Mouse (Mus musculus) hindbrain, postnatal 0 days (tissue): Measurements from ENCODE around the gene Pip. TPM values are rescaled to one million over a fixed set of nuclear protein-coding genes. Genes with fewer than 3 reads are reported as not detected.

ENCODE experiments used
- ATAC-seq: fragments of 200-750 bp; cut with Nextera tagmentation; 2 replicates; pipeline ENCODE4 v1.8.0; 2017; ENCODE audit warnings: mild to moderate bottlenecking, moderate TSS enrichment, moderate library complexity
- DNase-seq: peaks from one replicate; pipeline ENCODE4 v3.0.0-alpha.2; 2015; ENCODE audit warnings: low spot score
- H3K27ac ChIP-seq: fragments of 300-500 bp; sonication (generic); 2 replicates; pipeline ENCODE4 v1.5.1; 2014; ENCODE audit warnings: mild to moderate bottlenecking
- H3K27me3 ChIP-seq: fragments of 300-500 bp; sonication (generic); 2 replicates; pipeline ENCODE4 v1.6.1; 2014; ENCODE audit warnings: low read length, mixed read lengths; ENCODE audit not compliant: insufficient read depth
- H3K36me3 ChIP-seq: fragments of 300-500 bp; sonication (generic); 2 replicates; pipeline ENCODE4 v1.6.1; 2014; ENCODE audit warnings: low read length, mixed read lengths; ENCODE audit not compliant: insufficient read depth
- H3K4me1 ChIP-seq: fragments of 300-500 bp; sonication (generic); 2 replicates; pipeline ENCODE4 v1.6.1; 2014; ENCODE audit warnings: antibody characterized with exemption, low read length, mixed read lengths; ENCODE audit not compliant: insufficient read depth
- H3K4me2 ChIP-seq: fragments of 300-500 bp; sonication (generic); 2 replicates; pipeline ENCODE4 v1.6.1; 2014; ENCODE audit warnings: low read depth, mild to moderate bottlenecking, low read length, moderate library complexity, mixed read lengths
- H3K4me3 ChIP-seq: fragments of 300-500 bp; sonication (generic); 2 replicates; pipeline ENCODE4 v1.5.1; 2014; ENCODE audit warnings: low read length
- H3K9ac ChIP-seq: fragments of 300-500 bp; sonication (generic); replicated peaks from 2 replicates; pipeline ENCODE4 v1.6.1; 2014; ENCODE audit warnings: mild to moderate bottlenecking, low read length, moderate library complexity, mixed read lengths
- H3K9me3 ChIP-seq: fragments of 300-500 bp; sonication (generic); 2 replicates; pipeline ENCODE4 v1.6.1; 2016; ENCODE audit warnings: low read length, mixed read lengths
- CTCF ChIP-seq: IDR thresholded peaks from 2 replicates; pipeline ENCODE4 v1.5.1; 2016; ENCODE audit warnings: antibody characterized with exemption, control low read depth, low read depth
- WGBS: fragments of 180-500 bp; shearing (Covaris S2); extraction: QIAGEN DNeasy Blood & Tissue Kit; methylation state at CpG from one replicate; pipeline ENCODE4 v1.1.7; 2014; 5-methylcytosine and 5-hydroxymethylcytosine counted together
- polyA plus RNA-seq: library from polyadenylated mRNA; unstranded; fragments of >200 nt; fragmentation: Nextera tagmentation; extraction: Ambion mirVana; gene quantifications from 2 replicates; pipeline ENCODE4 v1.2.1, GENCODE M21; 2015
- total RNA-seq: library from RNA; depleted of rRNA; stranded (reverse); fragments of >200 nt; gene quantifications from 2 replicates; pipeline ENCODE4 v1.2.3, GENCODE M21; 2014; rRNA removed

Pip gene
- not detected in 2 replicates for total RNA-seq
- not detected in 2 replicates for polyA plus RNA-seq

DNA sequence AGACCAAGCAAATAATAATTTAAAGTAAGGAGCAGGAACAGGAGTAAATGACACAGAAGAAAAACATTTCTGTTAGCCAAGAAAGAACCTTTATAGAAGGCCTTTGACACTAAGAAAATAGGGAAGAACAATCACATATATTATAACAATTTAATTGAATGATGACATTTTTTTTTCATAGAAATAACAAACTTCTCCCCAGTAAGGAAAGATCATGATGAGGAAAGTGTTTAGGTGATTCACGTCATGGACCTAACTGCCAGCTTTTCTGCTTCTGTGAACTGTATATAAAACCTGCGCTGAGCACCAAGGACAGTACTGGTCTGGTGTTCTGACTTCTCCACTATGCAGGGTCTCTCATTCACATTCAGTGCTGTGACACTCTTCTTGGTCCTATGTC, at the start of gene Pip:
Pip (plus strand) TSS at position 301 of the 400 bp plus-strand sequence.
- Histone ChIP-seq H3K4me1 (no peaks in the 10 kb centered on the region), H3K36me3 (no peaks in the 10 kb centered on the region), H3K4me2 (no peak within 1 kb of the TSS), H3K9ac (no peak within 1 kb of the TSS), H3K4me3 (no peak within 1 kb of the TSS), H3K27ac (no peak within 1 kb of the TSS), H3K9me3 (no peaks in the 10 kb centered on the region), H3K27me3 (no peaks in the 10 kb centered on the region)
- WGBS = 91% methylated on average over 2 of the region's 2 CpGs
- TF ChIP-seq CTCF = no peak
- no peak for ATAC-seq
- no peak for DNase-seq

DNA sequence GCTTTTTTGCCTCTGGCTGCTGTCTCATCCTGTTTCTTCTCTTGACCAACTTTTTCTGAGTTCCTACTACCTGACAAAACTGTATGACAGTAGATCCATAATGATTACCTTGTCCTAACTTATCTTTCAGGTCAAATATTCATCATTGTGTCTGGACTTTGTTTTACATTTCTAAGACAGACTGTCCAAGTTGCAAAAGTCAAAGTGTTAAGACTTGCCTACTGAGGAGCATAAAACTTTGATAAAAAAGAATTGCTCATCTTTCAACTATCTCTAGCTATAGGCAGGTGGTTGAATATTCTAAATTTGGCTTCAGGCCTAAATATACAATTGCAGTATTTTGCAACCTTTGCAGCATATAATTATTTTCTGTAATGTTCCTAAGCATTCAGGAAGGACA, 23.2 kb upstream of the Pip start:
- Histone ChIP-seq H3K36me3 (no peaks in the 10 kb centered on the region), H3K9ac (no peak overlapping the region), H3K9me3 (no peaks in the 10 kb centered on the region), H3K27me3 (no peaks in the 10 kb centered on the region), H3K4me2 (no peak overlapping the region), H3K4me1 (no peaks in the 10 kb centered on the region), H3K27ac (no peak overlapping the region), H3K4me3 (no peak overlapping the region)
- DNase-seq (no peak), ATAC-seq (no peak)
- TF ChIP-seq CTCF = no peak

DNA sequence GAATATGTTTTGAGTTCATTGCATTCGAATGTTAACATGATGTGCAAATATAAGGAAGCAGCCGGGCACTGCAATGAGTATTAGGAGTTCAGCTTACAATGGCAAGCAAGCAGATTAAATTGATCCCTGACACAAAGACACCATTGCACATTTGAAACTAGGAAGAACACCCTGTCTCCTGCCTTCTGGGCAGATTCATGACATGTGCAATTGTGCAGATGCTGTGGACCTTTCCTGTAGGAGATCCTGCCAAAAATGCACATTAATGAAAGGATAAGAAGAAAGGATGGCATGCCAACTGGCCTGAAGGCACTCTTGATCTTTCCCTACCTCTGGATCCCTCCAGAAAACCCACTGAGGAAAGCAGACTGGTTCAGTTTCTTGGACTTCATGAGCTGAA, 17.8 kb upstream of the Pip start:
- Histone ChIP-seq H3K27ac (no peak overlapping the region), H3K4me3 (no peak overlapping the region), H3K9me3 (no peaks in the 10 kb centered on the region), H3K27me3 (no peaks in the 10 kb centered on the region), H3K9ac (no peak overlapping the region), H3K36me3 (no peaks in the 10 kb centered on the region), H3K4me1 (no peaks in the 10 kb centered on the region), H3K4me2 (no peak overlapping the region)
- ATAC-seq (no peak), DNase-seq (no peak)
- TF ChIP-seq CTCF = no peak
- WGBS = 85% methylated on average over 2 of the region's 2 CpGs

DNA sequence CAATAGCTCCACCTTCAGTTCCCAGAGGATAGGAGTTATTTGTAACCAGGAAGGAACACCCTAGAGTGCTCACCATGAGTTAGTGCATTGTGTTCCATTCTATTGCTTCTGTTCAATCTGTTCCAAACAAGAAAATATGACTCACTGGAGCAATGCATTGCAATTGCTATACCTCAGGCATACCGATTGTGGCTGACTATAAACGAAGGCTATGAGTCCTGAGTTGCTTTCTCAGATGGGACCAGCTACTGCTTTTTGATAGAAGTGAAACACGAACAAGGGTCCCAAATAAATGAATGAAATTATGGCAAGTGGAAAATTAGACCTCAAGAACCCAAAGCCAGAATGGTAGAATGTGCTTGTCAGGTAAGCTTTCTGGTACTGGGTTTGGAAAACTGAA, 5.4 kb downstream of the Pip start, which contains the start of gene Sval2:
Sval2 (plus strand) TSS at position 301 of the 400 bp plus-strand sequence.
- Histone ChIP-seq H3K4me1 (no peaks in the 10 kb centered on the region), H3K36me3 (no peaks in the 10 kb centered on the region), H3K4me2 (no peak within 1 kb of the TSS), H3K9me3 (no peaks in the 10 kb centered on the region), H3K9ac (no peak within 1 kb of the TSS), H3K4me3 (no peak within 1 kb of the TSS), H3K27me3 (no peaks in the 10 kb centered on the region), H3K27ac (no peak within 1 kb of the TSS)
- ATAC-seq (no peak), DNase-seq (no peak)
- 86% methylated on average over 3 of the region's 3 CpGs for WGBS
- TF ChIP-seq CTCF = no peak

DNA sequence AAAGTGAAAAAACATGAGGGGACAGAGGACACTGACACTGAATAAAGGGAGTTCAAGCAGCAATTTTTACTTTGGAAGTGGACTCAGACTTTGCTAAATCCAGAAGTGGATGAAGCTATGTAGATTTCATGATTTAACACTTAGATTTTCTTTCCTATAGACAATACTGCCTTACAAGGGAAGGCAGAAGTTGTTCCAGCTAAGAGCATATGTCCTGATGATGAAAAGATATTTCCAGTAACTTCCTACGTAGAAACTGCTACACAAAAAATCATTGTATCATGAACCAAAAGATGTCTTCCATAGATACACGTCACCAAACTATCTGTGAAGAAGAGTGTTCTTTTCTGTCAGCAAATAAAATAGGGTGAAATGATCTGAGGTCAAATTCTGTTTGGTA, 16.7 kb downstream of the Pip start:
- Histone ChIP-seq H3K4me3 (no peak overlapping the region), H3K27me3 (no peaks in the 10 kb centered on the region), H3K27ac (no peak overlapping the region), H3K9me3 (no peaks in the 10 kb centered on the region), H3K4me1 (no peaks in the 10 kb centered on the region), H3K9ac (no peak overlapping the region), H3K36me3 (no peaks in the 10 kb centered on the region), H3K4me2 (no peak overlapping the region)
- no peak for TF ChIP-seq CTCF
- ATAC-seq (no peak), DNase-seq (no peak)
- 80% methylated on average over 2 of the region's 2 CpGs for WGBS

Other genes with a start within 250 kb of the Pip start
- 58.4 and 79.1 TPM in 2 replicates for gene Ephb6, start 242.1 kb upstream of the Pip start, total RNA-seq
- gene Ephb6, start 242.1 kb upstream of the Pip start, polyA plus RNA-seq = 25.1 and 27.9 TPM in 2 replicates
- 0.58 TPM in 1 of 2 replicates, not detected in the other for gene Trpv6, start 211.1 kb upstream of the Pip start, total RNA-seq
- gene Trpv6, start 211.1 kb upstream of the Pip start, polyA plus RNA-seq = 0.45 and 0.58 TPM in 2 replicates
- gene Trpv5, start 166.8 kb upstream of the Pip start, total RNA-seq = not detected in 2 replicates
- gene Trpv5, start 166.8 kb upstream of the Pip start, polyA plus RNA-seq = not detected in 2 replicates
- 0.21 TPM in 1 of 2 replicates, not detected in the other for gene Llcfc1, start 163.1 kb upstream of the Pip start, total RNA-seq
- not detected in 2 replicates for gene Llcfc1, start 163.1 kb upstream of the Pip start, polyA plus RNA-seq
- not detected in 2 replicates for gene Kel, start 143.2 kb upstream of the Pip start, total RNA-seq
- gene Kel, start 143.2 kb upstream of the Pip start, polyA plus RNA-seq = 0.06 TPM in 1 of 2 replicates, not detected in the other
- gene Olfr459, start 72.4 kb upstream of the Pip start, total RNA-seq = not detected in 2 replicates
- gene Olfr459, start 72.4 kb upstream of the Pip start, polyA plus RNA-seq = not detected in 2 replicates
- gene Sval2, start 5.5 kb downstream of the Pip start, total RNA-seq = not detected in 2 replicates
- gene Sval2, start 5.5 kb downstream of the Pip start, polyA plus RNA-seq = not detected in 2 replicates
- not detected in 2 replicates for gene Sval1, start 104.1 kb downstream of the Pip start, total RNA-seq
- not detected in 2 replicates for gene Sval1, start 104.1 kb downstream of the Pip start, polyA plus RNA-seq
- gene Sval3, start 120.6 kb downstream of the Pip start, total RNA-seq = not detected in 2 replicates
- gene Sval3, start 120.6 kb downstream of the Pip start, polyA plus RNA-seq = not detected in 2 replicates
- gene Sva, start 190.9 kb downstream of the Pip start, total RNA-seq = not detected in 2 replicates
- not detected in 2 replicates for gene Sva, start 190.9 kb downstream of the Pip start, polyA plus RNA-seq